Mouse (Mus musculus): Measurements from ENCODE around the gene Luc7l3. TPM values are rescaled to one million over a fixed set of nuclear protein-coding genes. Genes with fewer than 3 reads are reported as not detected.

Gene Luc7l3
- polyA plus RNA-seq (2012; rRNA removed), result 0.78 and 1.2 TPM in 2 replicates

GRCm38 (mm10) chr11:94321931-94322400 is at the start of gene Luc7l3:
Gene Luc7l3, minus strand, starts transcription at chr11:94321988.

GRCm38 (mm10) chr11:94327693-94328643 is 6.2 kb upstream of the Luc7l3 start, which contains the start of gene Ankrd40:
Gene Ankrd40, plus strand, starts transcription at chr11:94328001.

GRCm38 (mm10) chr11:94281199-94282181 is 40.3 kb downstream of the Luc7l3 start, which contains the start of gene Gm21885:
Gene Gm21885, plus strand, starts transcription at chr11:94281873.

GRCm38 (mm10) chr11:94245955-94246788 is 75.6 kb downstream of the Luc7l3 start, which contains the start of gene Wfikkn2:
Gene Wfikkn2, minus strand, starts transcription at chr11:94246005.

Other genes starting within 250 kb of the Luc7l3 start
- 52.7 and 92.2 TPM in 2 replicates for gene Tob1, start 110.5 kb downstream of the Luc7l3 start, polyA plus RNA-seq (2012; rRNA removed)
- gene Wfikkn2, start 76.0 kb downstream of the Luc7l3 start, polyA plus RNA-seq (2012; rRNA removed), result 0.60 and 1.0 TPM in 2 replicates
- not detected in 2 replicates for gene Gm21885, start 40.1 kb downstream of the Luc7l3 start, polyA plus RNA-seq (2012; rRNA removed)
- 61.2 and 65.7 TPM in 2 replicates for gene Ankrd40, start 6.0 kb upstream of the Luc7l3 start, polyA plus RNA-seq (2012; rRNA removed)
- gene Abcc3, start 71.0 kb upstream of the Luc7l3 start, polyA plus RNA-seq (2012; rRNA removed), result 129 and 173 TPM in 2 replicates
- 5.4 and 8.9 TPM in 2 replicates for gene Cacna1g, start 152.2 kb upstream of the Luc7l3 start, polyA plus RNA-seq (2012; rRNA removed)
- 0.23 and 0.24 TPM in 2 replicates for gene Spata20, start 164.2 kb upstream of the Luc7l3 start, polyA plus RNA-seq (2012; rRNA removed)
- 58.6 and 121 TPM in 2 replicates for gene Epn3, start 178.0 kb upstream of the Luc7l3 start, polyA plus RNA-seq (2012; rRNA removed)
- 0.82 and 1.1 TPM in 2 replicates for gene Mycbpap, start 199.8 kb upstream of the Luc7l3 start, polyA plus RNA-seq (2012; rRNA removed)
- gene Rsad1, start 227.3 kb upstream of the Luc7l3 start, polyA plus RNA-seq (2012; rRNA removed), result 5.7 and 6.0 TPM in 2 replicates
- 15.3 and 21.6 TPM in 2 replicates for gene Chad, start 243.1 kb upstream of the Luc7l3 start, polyA plus RNA-seq (2012; rRNA removed)